Mouse (Mus musculus) common myeloid progenitor, adult 5-6 weeks (primary cell): ENCODE measurements around the gene Rras2. TPM values are rescaled to one million over a fixed set of nuclear protein-coding genes. Genes with fewer than 3 reads are reported as not detected.
A peak's percentile ranks its signal among the peaks of the same experiment; 100 is the strongest.

Experiments
- ATAC-seq: replicated peaks from 2 replicates; pipeline ENCODE4 v1.8.0; 2016; ENCODE audit warnings: low read depth, mild to moderate bottlenecking, moderate TSS enrichment, inconsistent platforms; ENCODE audit not compliant: poor library complexity, severe bottlenecking
- total RNA-seq: library from RNA; stranded (forward); fragments of 200-1000, 187-1606 nt; gene quantifications from 2 replicates; pipeline ENCODE4 v1.2.3, GENCODE M21; 2017

Rras2 gene
- total RNA-seq: 5.4 and 7.4 TPM in 2 replicates

GRCm38 (mm10) chr7:114117444-114117905 lies at the start of gene Rras2:
Gene Rras2, minus strand, starts transcription at chr7:114117781.
- peak; percentile 97 for ATAC-seq

GRCm38 (mm10) chr7:114162975-114163374 lies 45.4 kb upstream of the Rras2 start:
- ATAC-seq: peak; percentile 55; the same call in 1 of the 2 replicates

GRCm38 (mm10) chr7:114161101-114161500 lies 43.5 kb upstream of the Rras2 start:
- ATAC-seq: peak; percentile 54

- ATAC-seq: no peak
These were observed 40.2 kb upstream of the Rras2 start for GRCm38 (mm10) chr7:114157716-114158278.

- no peak for ATAC-seq
These were observed 38.8 kb upstream of the Rras2 start for GRCm38 (mm10) chr7:114156364-114156763.

GRCm38 (mm10) chr7:114155053-114155865 lies 37.7 kb upstream of the Rras2 start:
- no peak for ATAC-seq

GRCm38 (mm10) chr7:114151036-114151780 lies 33.6 kb upstream of the Rras2 start:
- no peak for ATAC-seq

- no peak for ATAC-seq
These were observed 32.0 kb upstream of the Rras2 start for GRCm38 (mm10) chr7:114149564-114149963.

GRCm38 (mm10) chr7:114149135-114149534 lies 31.6 kb upstream of the Rras2 start:
- ATAC-seq: no peak

GRCm38 (mm10) chr7:114145841-114146240 lies 28.3 kb upstream of the Rras2 start:
- no peak for ATAC-seq

- no peak for ATAC-seq
These were observed 24.7 kb upstream of the Rras2 start for GRCm38 (mm10) chr7:114142151-114142798.

GRCm38 (mm10) chr7:114140026-114140425 lies 22.4 kb upstream of the Rras2 start:
- ATAC-seq: no peak

- no peak for ATAC-seq
These were observed 21.8 kb upstream of the Rras2 start for GRCm38 (mm10) chr7:114139400-114139799.

GRCm38 (mm10) chr7:114138261-114138660 lies 20.7 kb upstream of the Rras2 start:
- no peak for ATAC-seq

GRCm38 (mm10) chr7:114135166-114135565 lies 17.6 kb upstream of the Rras2 start:
- no peak for ATAC-seq

GRCm38 (mm10) chr7:114133957-114134356 lies 16.4 kb upstream of the Rras2 start:
- no peak for ATAC-seq

GRCm38 (mm10) chr7:114132316-114132715 lies 14.7 kb upstream of the Rras2 start:
- ATAC-seq: no peak

GRCm38 (mm10) chr7:114129281-114129680 lies 11.7 kb upstream of the Rras2 start:
- no peak for ATAC-seq

GRCm38 (mm10) chr7:114118180-114118579 lies 599 bp upstream of the Rras2 start:
- ATAC-seq: no peak

- peak; percentile 48 for ATAC-seq
These were observed 750 bp downstream of the Rras2 start for GRCm38 (mm10) chr7:114116711-114117351.
